Mouse (Mus musculus): ENCODE measurements around the gene Pfn4. TPM values are rescaled to one million over a fixed set of nuclear protein-coding genes. Genes with fewer than 3 reads are reported as not detected.

Pfn4 gene
- polyA plus RNA-seq, 1 experiment from 2014 or later: 0.96 TPM

DNA sequence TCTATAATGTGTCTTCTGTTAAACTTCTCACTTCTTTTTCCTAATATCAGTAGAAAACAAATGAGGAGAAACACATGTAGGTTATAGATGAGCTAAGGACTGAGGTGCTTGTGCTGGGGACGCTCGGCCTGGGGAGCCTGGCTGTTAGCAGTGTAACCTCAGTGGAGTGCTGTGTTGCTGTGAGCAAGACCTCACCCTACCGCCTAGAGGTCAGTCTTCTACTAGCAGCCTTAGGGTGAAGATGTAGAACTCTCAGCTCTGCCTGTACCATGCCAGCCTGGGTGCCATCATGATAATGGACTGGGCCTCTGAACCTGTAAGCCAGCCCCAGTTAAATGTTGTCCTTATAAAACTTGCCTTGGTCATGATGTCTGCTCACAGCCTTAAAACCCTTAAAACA lies 58.4 kb downstream of the Pfn4 start:
- 80% methylated on average over 3 of the region's 3 CpGs for WGBS
- H3K9ac ChIP-seq (ENCODE audit: low read length): no peak overlapping the region
- H3K4me1 ChIP-seq (replicated peaks; ENCODE audit: control insufficient read depth, insufficient read depth): no peaks in the 10 kb centered on the region
- H3K27ac ChIP-seq (replicated peaks): no peak overlapping the region
- H3K9me3 ChIP-seq (ENCODE audit: control insufficient read depth, low read length): no peaks in the 10 kb centered on the region
- no peak for TF ChIP-seq EP300 (optimal IDR thresholded peaks at IDR 0.05)
- H3K27me3 ChIP-seq (ENCODE audit: control insufficient read depth, insufficient read depth, low read length): no peaks in the 10 kb centered on the region
- DNase-seq (ENCODE audit: low spot score) (no peak), ATAC-seq (ENCODE audit: low FRiP score, low TSS enrichment) (no peak)
- H3K4me2 ChIP-seq (replicated peaks; ENCODE audit: low read depth): no peak overlapping the region
- H3K36me3 ChIP-seq (ENCODE audit: control insufficient read depth, insufficient read depth, low read length): no peaks in the 10 kb centered on the region
- no peak overlapping the region for H3K4me3 ChIP-seq (ENCODE audit: low read depth, low read length)

Other genes starting within 250 kb of the Pfn4 start
- 23.3 and 26.9 TPM in 2 replicates for gene Itsn2, start 176.4 kb upstream of the Pfn4 start, polyA plus RNA-seq (2015; fragmentation: Nextera tagmentation; extraction: Ambion mirVana)
- not detected in 2 replicates for gene Gm3625, start 176.1 kb upstream of the Pfn4 start, polyA plus RNA-seq (2015; fragmentation: Nextera tagmentation; extraction: Ambion mirVana)
- gene Fam228a, start 30.6 kb upstream of the Pfn4 start, polyA plus RNA-seq (2015; fragmentation: Nextera tagmentation; extraction: Ambion mirVana): 0.05 and 0.19 TPM in 2 replicates
- 0.68 and 1.0 TPM in 2 replicates for gene Fam228b, start 245 bp downstream of the Pfn4 start, polyA plus RNA-seq (2015; fragmentation: Nextera tagmentation; extraction: Ambion mirVana)
- gene Sf3b6, start 48.5 kb downstream of the Pfn4 start, polyA plus RNA-seq (2015; fragmentation: Nextera tagmentation; extraction: Ambion mirVana): 288 and 301 TPM in 2 replicates
- gene Fkbp1b, start 72.6 kb downstream of the Pfn4 start, polyA plus RNA-seq (2015; fragmentation: Nextera tagmentation; extraction: Ambion mirVana): 7.7 and 8.3 TPM in 2 replicates
- gene Wdcp, start 74.3 kb downstream of the Pfn4 start, polyA plus RNA-seq (2015; fragmentation: Nextera tagmentation; extraction: Ambion mirVana): 7.4 and 8.2 TPM in 2 replicates
- 0.30 and 0.38 TPM in 2 replicates for gene Mfsd2b, start 105.3 kb downstream of the Pfn4 start, polyA plus RNA-seq (2015; fragmentation: Nextera tagmentation; extraction: Ambion mirVana)
- 35.2 and 37.6 TPM in 2 replicates for gene Ubxn2a, start 138.7 kb downstream of the Pfn4 start, polyA plus RNA-seq (2015; fragmentation: Nextera tagmentation; extraction: Ambion mirVana)
- 4.1 and 4.6 TPM in 2 replicates for gene Atad2b, start 148.3 kb downstream of the Pfn4 start, polyA plus RNA-seq (2015; fragmentation: Nextera tagmentation; extraction: Ambion mirVana)

All from stomach, postnatal 0 days (tissue).